Mouse (Mus musculus) layer of hippocampus, postnatal 14 days (tissue): ENCODE measurements around the gene Aqp6. TPM values are rescaled to one million over a fixed set of nuclear protein-coding genes. Genes with fewer than 3 reads are reported as not detected.
A peak's percentile ranks its signal among the peaks of the same experiment; 100 is the strongest.

Experiments
- DNase-seq, 2 experiments: peaks; one replicate each; pipeline ENCODE4 v3.0.0; 2021 to 2022; ENCODE audit warnings: low spot score in 2 of 2, mixed read lengths in 1 of 2
- total RNA-seq, 2 experiments: library from RNA; stranded (reverse); gene quantifications; 2 replicates each; pipeline ENCODE4 v1.2.3; 2021

Aqp6 gene
- total RNA-seq, 2 experiments from 2014 or later: 0.19 to 0.37 TPM

- DNase-seq: no peak
These were observed 42.6 kb downstream of the Aqp6 start for GRCm38 (mm10) chr15:99643832-99644231.

- DNase-seq: peak in 1 of 2 experiments; percentile 59
These were observed 43.6 kb downstream of the Aqp6 start for GRCm38 (mm10) chr15:99644776-99645175.

- no peak for DNase-seq
These were observed 47.1 kb downstream of the Aqp6 start for GRCm38 (mm10) chr15:99648326-99648725.

- DNase-seq: no peak
These were observed 48.0 kb downstream of the Aqp6 start for GRCm38 (mm10) chr15:99649067-99649761.

GRCm38 (mm10) chr15:99650304-99650703 lies 49.1 kb downstream of the Aqp6 start:
- no peak for DNase-seq

GRCm38 (mm10) chr15:99651163-99651872 lies 50.1 kb downstream of the Aqp6 start, which contains the start of gene Racgap1:
Gene Racgap1, minus strand, starts transcription at chr15:99651656.
- peak; percentile 93 to 98 for DNase-seq

- DNase-seq: no peak
These were observed 51.0 kb downstream of the Aqp6 start for GRCm38 (mm10) chr15:99651984-99652872.

- no peak for DNase-seq
These were observed 52.1 kb downstream of the Aqp6 start for GRCm38 (mm10) chr15:99653291-99653690.

- DNase-seq: no peak
These were observed 52.7 kb downstream of the Aqp6 start for GRCm38 (mm10) chr15:99653876-99654275.

Other genes starting within 250 kb of the Aqp6 start
- gene Fmnl3, start 230.9 kb upstream of the Aqp6 start, total RNA-seq: 10 to 100 TPM; 12.6 to 13.8 TPM
- 100 to 1,000 TPM; 357 to 369 TPM for gene Tmbim6, start 208.5 kb upstream of the Aqp6 start, total RNA-seq
- gene Nckap5l, start 143.7 kb upstream of the Aqp6 start, total RNA-seq: 10 to 100 TPM; 29.1 to 34.9 TPM
- gene Bcdin3d, start 126.7 kb upstream of the Aqp6 start, total RNA-seq: 1 to 10 TPM; 4.3 to 5.0 TPM
- 100 to 1,000 TPM; 145 to 153 TPM for gene Faim2, start 73.2 kb upstream of the Aqp6 start, total RNA-seq
- not detected for gene Aqp2, start 22.3 kb upstream of the Aqp6 start, total RNA-seq
- gene Aqp5, start 10.6 kb upstream of the Aqp6 start, total RNA-seq: not detected
- gene Racgap1, start 50.3 kb downstream of the Aqp6 start, total RNA-seq: 1 to 10 TPM; 7.6 to 8.7 TPM
- 10 to 100 TPM; 37.3 to 41.3 TPM for gene Asic1, start 69.0 kb downstream of the Aqp6 start, total RNA-seq
- gene Smarcd1, start 100.7 kb downstream of the Aqp6 start, total RNA-seq: 100 to 1,000 TPM in 1 of 2 experiments, 10 to 100 TPM in 1; 96.1 to 106 TPM
- 1 to 10 TPM; 5.3 to 5.5 TPM for gene Gm17349, start 104.1 kb downstream of the Aqp6 start, total RNA-seq
- 10 to 100 TPM; 76.3 to 83.1 TPM for gene Gpd1, start 116.1 kb downstream of the Aqp6 start, total RNA-seq
- gene Cox14, start 124.2 kb downstream of the Aqp6 start, total RNA-seq: 100 to 1,000 TPM; 124 to 129 TPM
- 10 to 100 TPM; 32.6 to 39.3 TPM for gene Cers5, start 171.5 kb downstream of the Aqp6 start, total RNA-seq